Mouse (Mus musculus): ENCODE results near the gene Itga4.

Gene Itga4

GRCm38 (mm10) chr2:79352100-79352802, 97.0 kb downstream of the Itga4 start:
- DNase-seq (ENCODE audit: low spot score): no peak

- DNase-seq (ENCODE audit: low spot score): no peak
Observed at GRCm38 (mm10) chr2:79354773-79355172, 99.5 kb downstream of the Itga4 start.

GRCm38 (mm10) chr2:79357835-79358234, 102.6 kb downstream of the Itga4 start:
- DNase-seq (ENCODE audit: low spot score): peak; percentile 46

- DNase-seq (ENCODE audit: low spot score): peak; percentile 54
Observed at GRCm38 (mm10) chr2:79362029-79362428, 106.8 kb downstream of the Itga4 start.

GRCm38 (mm10) chr2:79363920-79364319, 108.7 kb downstream of the Itga4 start:
- DNase-seq (ENCODE audit: low spot score): no peak

- no peak for DNase-seq (ENCODE audit: low spot score)
Observed at GRCm38 (mm10) chr2:79367451-79368450, 112.5 kb downstream of the Itga4 start.

GRCm38 (mm10) chr2:79368661-79369060, 113.4 kb downstream of the Itga4 start:
- no peak for DNase-seq (ENCODE audit: low spot score)

GRCm38 (mm10) chr2:79369061-79369524, 113.9 kb downstream of the Itga4 start:
- no peak for DNase-seq (ENCODE audit: low spot score)

- no peak for DNase-seq (ENCODE audit: low spot score)
Observed at GRCm38 (mm10) chr2:79369905-79370304, 114.7 kb downstream of the Itga4 start.

- DNase-seq (ENCODE audit: low spot score): no peak
Observed at GRCm38 (mm10) chr2:79370711-79371312, 115.6 kb downstream of the Itga4 start.

GRCm38 (mm10) chr2:79371326-79372153, 116.3 kb downstream of the Itga4 start:
- DNase-seq (ENCODE audit: low spot score): no peak

GRCm38 (mm10) chr2:79372154-79372467, 116.9 kb downstream of the Itga4 start:
- DNase-seq (ENCODE audit: low spot score): no peak

GRCm38 (mm10) chr2:79372486-79373200, 117.4 kb downstream of the Itga4 start:
- DNase-seq (ENCODE audit: low spot score): no peak

GRCm38 (mm10) chr2:79378346-79379086, 123.3 kb downstream of the Itga4 start:
- DNase-seq (ENCODE audit: low spot score): no peak

GRCm38 (mm10) chr2:79379087-79380041, 124.1 kb downstream of the Itga4 start:
- DNase-seq (ENCODE audit: low spot score): no peak

Measured in layer of hippocampus, adult 11-12 months (tissue).